Mouse (Mus musculus) frontal cortex, postnatal 25 days (tissue): ENCODE measurements around the gene Map3k3.
"Not testable (repeated sequence)": the region's sequence is repeated elsewhere in the genome, so short reads cannot be mapped to it uniquely, and the experiment has no call there.

Experiments
- DNase-seq, 2 experiments: peaks; one replicate each; pipeline ENCODE4 v3.0.0; 2022; ENCODE audit warnings: low spot score in 2 of 2

The Map3k3 gene

GRCm38 (mm10) chr11:106083708-106084701 lies at the start of gene Map3k3:
TSS of gene Map3k3 (plus strand) at chr11:106084613.
- DNase-seq, result peak; percentile 98 to 99

GRCm38 (mm10) chr11:106034986-106035385 lies 49.4 kb upstream of the Map3k3 start:
- no peak for DNase-seq

GRCm38 (mm10) chr11:106036548-106037417 lies 47.6 kb upstream of the Map3k3 start, which contains the start of gene Dcaf7:
TSS of gene Dcaf7 (plus strand) at chr11:106036872.
- peak; percentile 99 to 100 for DNase-seq

- peak in 1 of 2 experiments; percentile 53 for DNase-seq
Observed at GRCm38 (mm10) chr11:106037418-106037751, 47.0 kb upstream of the Map3k3 start.

- DNase-seq, result no peak
Observed at GRCm38 (mm10) chr11:106044349-106044748, 40.1 kb upstream of the Map3k3 start.

- DNase-seq, result no peak
Observed at GRCm38 (mm10) chr11:106045256-106045655, 39.2 kb upstream of the Map3k3 start.

- DNase-seq, result no peak
Observed at GRCm38 (mm10) chr11:106045780-106046179, 38.6 kb upstream of the Map3k3 start.

GRCm38 (mm10) chr11:106046584-106046983 lies 37.8 kb upstream of the Map3k3 start:
- DNase-seq, result no peak

GRCm38 (mm10) chr11:106053921-106054320 lies 30.5 kb upstream of the Map3k3 start:
- no peak for DNase-seq

GRCm38 (mm10) chr11:106054600-106054999 lies 29.8 kb upstream of the Map3k3 start:
- no peak for DNase-seq

- DNase-seq, result no peak
Observed at GRCm38 (mm10) chr11:106055341-106055740, 29.1 kb upstream of the Map3k3 start.

- DNase-seq, result no peak
Observed at GRCm38 (mm10) chr11:106056819-106057491, 27.5 kb upstream of the Map3k3 start.

- no peak for DNase-seq
Observed at GRCm38 (mm10) chr11:106058020-106058419, 26.4 kb upstream of the Map3k3 start.

- no peak for DNase-seq
Observed at GRCm38 (mm10) chr11:106060549-106060948, 23.9 kb upstream of the Map3k3 start.

- DNase-seq, result no peak
Observed at GRCm38 (mm10) chr11:106061311-106061710, 23.1 kb upstream of the Map3k3 start.

- no peak for DNase-seq
Observed at GRCm38 (mm10) chr11:106063756-106064155, 20.7 kb upstream of the Map3k3 start.

GRCm38 (mm10) chr11:106065073-106065922 lies 19.1 kb upstream of the Map3k3 start:
- DNase-seq, result no peak

GRCm38 (mm10) chr11:106065923-106066571 lies 18.4 kb upstream of the Map3k3 start, which contains the start of gene Taco1:
TSS of gene Taco1 (plus strand) at chr11:106066061.
- peak; percentile 85 to 95 for DNase-seq

- DNase-seq, result not testable (repeated sequence)
Observed at GRCm38 (mm10) chr11:106066616-106067015, 17.8 kb upstream of the Map3k3 start.

GRCm38 (mm10) chr11:106073774-106074173 lies 10.6 kb upstream of the Map3k3 start:
- DNase-seq, result no peak
